Mouse (Mus musculus) C2C12 (cell line): ENCODE data around the gene 6030468B19Rik. TPM values are rescaled to one million over a fixed set of nuclear protein-coding genes. Genes with fewer than 3 reads are reported as not detected.

Source experiments
- H3K27me3 ChIP-seq: one replicate; pipeline ENCODE4 v1.6.1; 2011; ENCODE audit not compliant: control insufficient read depth, insufficient read depth, insufficient read length
- H3K36me3 ChIP-seq: one replicate; pipeline ENCODE4 v1.6.1; 2011; ENCODE audit not compliant: control insufficient read depth, insufficient read depth
- H3K4me3 ChIP-seq: one replicate; pipeline ENCODE4 v1.5.1; 2011; ENCODE audit warnings: mild to moderate bottlenecking, control low read depth; ENCODE audit not compliant: poor library complexity, insufficient read depth, severe bottlenecking
- H3K79me2 ChIP-seq: one replicate; pipeline ENCODE4 v1.6.1; 2011; ENCODE audit not compliant: control insufficient read depth, insufficient read depth
- H3K79me3 ChIP-seq: one replicate; pipeline ENCODE4 v1.6.1; 2011; ENCODE audit warnings: low read depth, control low read depth
- H3ac ChIP-seq: one replicate; pipeline ENCODE3; 2011; ENCODE audit warnings: low read depth; ENCODE audit not compliant: control insufficient read depth, insufficient read length
- CEBPB ChIP-seq: IDR thresholded peaks from one replicate; pipeline ENCODE4 v1.6.1; 2011; ENCODE audit warnings: low read depth, mild to moderate bottlenecking, control low read depth, moderate library complexity
- CTCF ChIP-seq: IDR thresholded peaks from one replicate; pipeline ENCODE4 v1.5.1; 2011; ENCODE audit not compliant: control insufficient read depth, insufficient read depth, insufficient read length
- FOSL1 ChIP-seq: IDR thresholded peaks from one replicate; pipeline ENCODE4 v1.8.0; 2011; ENCODE audit warnings: mild to moderate bottlenecking, low read length; ENCODE audit not compliant: poor library complexity, insufficient read depth, severe bottlenecking
- MAX ChIP-seq: IDR thresholded peaks from one replicate; pipeline ENCODE4 v1.6.1; 2011; ENCODE audit warnings: mild to moderate bottlenecking, control low read depth
- MYOD1 ChIP-seq: IDR thresholded peaks from one replicate; pipeline ENCODE4 v1.6.1; 2011; ENCODE audit warnings: low read depth; ENCODE audit not compliant: control insufficient read depth, insufficient read length
- MYOG ChIP-seq: IDR thresholded peaks from one replicate; pipeline ENCODE4 v1.6.1; 2011; ENCODE audit not compliant: control insufficient read depth, insufficient read length; ENCODE audit errors: extremely low read depth
- USF1 ChIP-seq: IDR thresholded peaks from one replicate; pipeline ENCODE4 v1.6.1; 2011; ENCODE audit warnings: low read depth, mild to moderate bottlenecking, control low read depth, moderate library complexity
- polyA plus RNA-seq: library from polyadenylated mRNA; unstranded; fragments of >200 nt; fragmentation: generic; extraction: Trizol; gene quantifications from one replicate; pipeline ENCODE4 v1.2.1, GENCODE M21; 2012; ENCODE audit warnings: missing spikeins

The 6030468B19Rik gene
- polyA plus RNA-seq, 1 experiment: not detected

- H3ac ChIP-seq: no peak overlapping the region
- no peak overlapping the region for H3K4me3 ChIP-seq
- H3K79me3 ChIP-seq: peaks cover 12% of the 10 kb centered on the region
- H3K27me3 ChIP-seq: no peaks in the 10 kb centered on the region
- TF ChIP-seq MYOD1 (no peak), CTCF (no peak), MYOG (no peak), MAX (no peak)
- no peaks in the 10 kb centered on the region for H3K36me3 ChIP-seq
- peaks cover 21% of the 10 kb centered on the region for H3K79me2 ChIP-seq
Measured at GRCm38 (mm10) chr11:117844997-117845396, 47.5 kb downstream of the 6030468B19Rik start.

GRCm38 (mm10) chr11:117845651-117846050 lies 48.2 kb downstream of the 6030468B19Rik start:
- H3K4me3 ChIP-seq: no peak overlapping the region
- peaks cover 6% of the 10 kb centered on the region for H3K36me3 ChIP-seq
- peaks cover 19% of the 10 kb centered on the region for H3K79me3 ChIP-seq
- H3K79me2 ChIP-seq: peaks cover 28% of the 10 kb centered on the region
- H3K27me3 ChIP-seq: no peaks in the 10 kb centered on the region
- no peak overlapping the region for H3ac ChIP-seq
- TF ChIP-seq FOSL1 (no peak), MAX (no peak), CTCF (no peak), MYOG (no peak), MYOD1 (no peak), CEBPB (no peak), USF1 (no peak)

DNA sequence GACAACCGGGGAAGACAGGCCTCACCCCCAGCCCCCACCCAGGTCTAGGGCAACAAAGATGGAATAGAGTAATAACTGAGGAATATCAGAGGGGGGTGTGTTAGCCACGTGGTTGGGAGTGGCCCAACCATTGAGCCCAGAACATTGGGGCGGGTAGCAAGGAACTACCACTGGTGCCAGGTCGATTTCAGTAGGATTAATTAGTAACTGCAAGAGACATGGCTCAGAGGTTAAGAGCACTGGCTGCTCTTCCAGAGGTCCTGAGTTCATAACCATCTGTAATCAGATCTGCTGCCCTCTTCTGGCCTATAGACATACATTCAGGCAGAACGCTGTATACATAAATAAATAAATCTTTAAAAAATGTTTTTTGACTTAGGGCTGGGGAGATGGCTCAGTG lies 49.2 kb downstream of the 6030468B19Rik start:
- TF ChIP-seq MYOD1 (no peak), MYOG (no peak), CTCF (no peak), FOSL1 (no peak), USF1 (no peak), MAX (no peak), CEBPB (no peak)
- H3K79me3 ChIP-seq: peaks cover 28% of the 10 kb centered on the region
- H3K4me3 ChIP-seq: no peak overlapping the region
- peaks cover 16% of the 10 kb centered on the region for H3K36me3 ChIP-seq
- no peaks in the 10 kb centered on the region for H3K27me3 ChIP-seq
- H3ac ChIP-seq: no peak overlapping the region
- H3K79me2 ChIP-seq: peaks cover 38% of the 10 kb centered on the region

GRCm38 (mm10) chr11:117847593-117848215 lies 50.2 kb downstream of the 6030468B19Rik start:
- H3K36me3 ChIP-seq: peaks cover 26% of the 10 kb centered on the region
- no peaks in the 10 kb centered on the region for H3K27me3 ChIP-seq
- no peak for TF ChIP-seq USF1
- TF ChIP-seq CEBPB: peak; percentile 64
- no peak for TF ChIP-seq MAX
- TF ChIP-seq CTCF: no peak
- TF ChIP-seq FOSL1: no peak
- no peak for TF ChIP-seq MYOD1
- no peak for TF ChIP-seq MYOG

DNA sequence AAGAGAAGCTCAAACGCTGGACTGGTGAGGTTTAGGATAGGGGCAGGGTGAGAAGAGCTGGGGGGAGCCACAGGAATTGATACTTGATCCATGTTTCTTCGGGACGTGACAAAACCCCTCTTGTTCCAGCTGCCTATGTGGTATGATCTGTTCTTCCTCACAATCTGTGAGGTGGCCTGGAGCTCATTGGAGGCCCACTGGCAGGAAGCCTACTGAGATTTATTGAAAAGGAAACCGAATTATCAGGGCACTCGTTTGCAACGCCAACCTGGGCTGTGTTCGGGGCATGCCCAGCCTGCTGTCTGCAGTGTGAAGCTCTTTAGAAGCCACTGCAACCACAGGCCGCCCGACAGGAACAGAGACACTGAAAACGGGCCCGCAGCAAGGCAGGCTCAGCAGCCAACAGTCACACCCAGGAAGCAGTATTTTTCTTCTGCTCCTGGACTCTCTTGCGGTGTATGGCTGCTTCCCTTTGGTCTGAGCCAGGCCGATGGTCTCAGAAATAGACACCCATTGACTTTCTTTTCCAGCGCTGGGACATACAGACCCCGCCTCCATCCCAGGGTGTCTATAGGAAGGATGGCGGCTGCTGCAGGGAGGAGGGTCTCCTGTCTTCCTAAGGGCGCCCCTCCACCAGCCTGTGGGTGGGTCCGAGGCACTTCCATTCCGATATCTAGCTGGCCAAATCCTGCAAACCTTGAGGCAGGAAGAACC lies 51.0 kb downstream of the 6030468B19Rik start:
- Histone ChIP-seq H3K79me3 (peaks cover 46% of the 10 kb centered on the region), H3K36me3 (peaks cover 33% of the 10 kb centered on the region), H3K79me2 (peaks cover 56% of the 10 kb centered on the region), H3ac (peak overlapping the region; percentile 85), H3K27me3 (no peaks in the 10 kb centered on the region), H3K4me3 (peak overlapping the region; percentile 98)
- TF ChIP-seq CTCF (no peak), MYOG (no peak), FOSL1 (no peak), USF1 (no peak), MAX (no peak), CEBPB (no peak), MYOD1 (no peak)

More at GRCm38 (mm10) chr11:117847593-117848215, 50.2 kb downstream of the 6030468B19Rik start:
- peak overlapping the region; percentile 85 for H3ac ChIP-seq
- H3K79me3 ChIP-seq: peaks cover 39% of the 10 kb centered on the region
- peaks cover 48% of the 10 kb centered on the region for H3K79me2 ChIP-seq
- peak overlapping the region; percentile 98 for H3K4me3 ChIP-seq
